Mouse (Mus musculus) c-Kit-positive CD71-positive TER-119-negative erythroid progenitor cells, embryonic 14.5 days (primary cell): ENCODE results near the gene Pfkl.
"Not testable (repeated sequence)": the region's sequence is repeated elsewhere in the genome, so short reads cannot be mapped to it uniquely, and the experiment has no call there.

Experiments used
- DNase-seq: peaks from one replicate; pipeline ENCODE4 v3.0.0-alpha.2; 2013; ENCODE audit warnings: low read depth

Pfkl gene

GRCm38 (mm10) chr10:77971709-77972553 is 38.0 kb downstream of the Pfkl start:
- DNase-seq: peak; percentile 44

GRCm38 (mm10) chr10:77971191-77971590 is 38.7 kb downstream of the Pfkl start:
- DNase-seq: no peak

GRCm38 (mm10) chr10:77970481-77970880 is 39.4 kb downstream of the Pfkl start, which contains the start of gene Trpm2:
Trpm2 (minus strand) TSS chr10:77970563.
- DNase-seq: no peak

GRCm38 (mm10) chr10:77969973-77970325 is 39.9 kb downstream of the Pfkl start:
- DNase-seq: no peak

- DNase-seq: no peak
Observed at GRCm38 (mm10) chr10:77969274-77969972, 40.5 kb downstream of the Pfkl start.

- DNase-seq: no peak
Observed at GRCm38 (mm10) chr10:77963971-77964370, 45.9 kb downstream of the Pfkl start.

DNA sequence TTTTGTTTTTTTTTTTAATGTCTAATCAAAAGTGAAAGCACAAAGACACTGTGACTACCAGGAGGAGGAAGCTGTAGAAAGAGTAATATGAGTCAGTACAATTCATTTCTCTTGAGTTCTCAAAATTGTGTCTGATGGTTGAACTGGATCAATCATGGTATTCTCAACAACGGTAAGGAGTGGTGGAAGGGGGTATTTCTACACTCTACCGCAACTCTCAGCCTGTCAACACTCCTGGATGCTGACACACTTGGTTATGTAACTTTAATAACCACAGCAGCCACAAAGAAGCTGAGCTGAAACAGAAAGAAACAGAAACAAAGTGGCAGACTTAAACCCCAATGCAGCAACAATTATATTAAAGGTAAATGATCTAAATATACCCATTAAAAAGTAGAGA is 47.2 kb downstream of the Pfkl start:
- DNase-seq: no peak

DNA sequence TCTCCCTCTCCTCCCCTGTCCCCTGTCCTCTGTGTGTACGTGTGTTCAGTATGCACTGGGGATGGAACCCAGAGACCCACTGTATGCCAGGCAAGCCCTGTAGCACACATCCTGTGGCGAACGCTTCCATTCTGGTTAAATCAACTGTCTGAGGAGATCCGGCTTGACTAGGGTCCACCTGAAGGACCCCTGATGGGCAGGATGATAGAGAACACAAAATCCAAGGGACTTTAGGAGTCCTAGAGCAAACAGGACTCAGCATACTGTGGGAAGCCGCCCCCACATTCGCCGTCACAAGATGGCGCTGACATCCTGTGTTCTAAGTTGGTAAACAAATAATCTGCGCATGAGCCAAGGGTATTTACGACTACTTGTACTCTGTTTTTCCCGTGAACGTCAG is 59.4 kb downstream of the Pfkl start:
- not testable (repeated sequence) for DNase-seq

GRCm38 (mm10) chr10:77939685-77940084 is 70.2 kb downstream of the Pfkl start:
- DNase-seq: peak; percentile 4
